Mouse (Mus musculus) cerebellum, postnatal 14 days (tissue): Measurements from ENCODE around the gene Casq1.
A peak's percentile ranks its signal among the peaks of the same experiment; 100 is the strongest.

Experiments used
- DNase-seq, 2 experiments: peaks; one replicate each; pipeline ENCODE4 v3.0.0; 2021; ENCODE audit warnings: mixed read lengths in 2 of 2

Casq1 gene

DNA sequence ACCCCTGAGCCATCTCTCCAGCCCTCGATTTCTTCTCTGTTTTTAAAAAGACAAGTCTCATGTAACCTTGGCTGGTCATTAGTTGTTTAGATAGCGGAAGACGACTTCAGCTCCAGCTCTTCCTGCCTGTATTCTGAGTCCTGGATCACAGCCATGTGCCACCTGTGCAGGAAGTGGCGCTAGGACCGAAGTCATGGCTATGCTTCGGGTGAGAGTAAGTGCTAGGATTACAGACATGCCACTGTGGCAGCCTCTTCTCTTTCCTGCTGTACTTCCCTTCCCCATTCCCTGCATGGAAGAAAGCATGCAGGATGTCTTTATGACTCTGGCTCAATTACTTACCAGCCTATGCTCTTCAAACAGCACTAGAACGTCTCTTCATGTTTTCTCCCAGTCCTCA is 40.6 kb downstream of the Casq1 start:
- peak; percentile 41 to 46 for DNase-seq

DNA sequence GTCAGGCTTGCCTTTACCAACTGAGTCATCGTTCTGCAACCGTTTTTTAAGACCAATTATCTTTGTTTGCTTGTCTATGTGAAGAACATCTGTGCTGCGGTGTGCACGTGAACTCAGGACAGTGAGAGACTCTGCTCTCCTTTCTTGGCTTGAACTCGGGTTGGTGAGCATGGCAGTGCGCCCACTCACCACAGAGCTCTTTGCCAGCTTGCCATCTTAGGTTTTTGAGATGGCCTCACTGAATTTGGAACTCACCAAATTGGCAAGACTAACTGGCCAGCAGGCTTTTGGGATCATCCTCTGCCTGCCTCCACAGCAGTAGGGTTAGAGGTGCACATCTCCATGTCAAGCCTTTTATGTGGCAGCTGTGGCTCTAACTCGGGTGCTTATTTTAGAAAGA is 41.9 kb downstream of the Casq1 start:
- peak in 1 of 2 experiments; percentile 36 for DNase-seq

GRCm38 (mm10) chr1:172173181-172173580 is 46.5 kb downstream of the Casq1 start:
- DNase-seq = no peak

DNA sequence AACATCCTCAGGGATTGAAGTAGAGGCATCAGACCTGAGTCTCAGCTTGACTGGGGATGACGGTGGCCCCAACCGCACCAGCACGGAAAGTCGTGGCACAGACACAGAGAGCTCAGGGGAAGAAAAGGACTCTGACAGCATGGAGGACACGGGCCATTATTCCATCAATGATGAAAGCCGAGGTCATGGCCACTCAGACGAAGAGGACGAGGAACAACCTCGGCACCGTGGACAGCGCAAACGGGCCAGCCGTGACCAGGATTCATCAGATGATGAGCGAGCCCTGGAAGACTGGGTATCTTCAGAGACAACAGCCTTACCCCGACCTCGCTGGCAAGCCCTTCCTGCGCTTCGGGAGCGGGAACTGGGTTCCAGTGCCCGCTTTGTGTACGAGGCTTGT is 47.3 kb downstream of the Casq1 start:
- no peak for DNase-seq

- DNase-seq = no peak
These were observed 49.9 kb downstream of the Casq1 start for GRCm38 (mm10) chr1:172169809-172170208.

DNA sequence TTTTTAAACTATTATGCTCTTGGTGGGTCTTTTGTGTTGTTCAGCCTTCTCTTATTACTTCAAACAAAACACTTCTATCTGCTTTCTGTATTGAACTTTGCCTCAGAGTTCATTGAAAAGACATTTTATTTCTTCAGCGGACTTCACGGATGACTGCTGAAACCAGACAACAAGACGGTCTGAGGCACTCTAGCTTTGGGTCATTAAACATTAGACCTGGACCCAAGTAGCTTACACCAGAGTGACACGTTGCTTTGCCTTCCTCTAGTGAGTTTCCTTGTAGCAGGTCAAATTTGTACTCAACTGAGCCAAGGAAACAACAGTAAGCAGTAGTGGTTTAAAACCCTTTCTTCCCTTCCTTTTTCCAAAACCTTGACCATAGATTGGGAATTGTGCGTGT is 51.8 kb downstream of the Casq1 start:
- no peak for DNase-seq

- no peak for DNase-seq
These were observed 56.7 kb downstream of the Casq1 start for GRCm38 (mm10) chr1:172162959-172163358.

DNA sequence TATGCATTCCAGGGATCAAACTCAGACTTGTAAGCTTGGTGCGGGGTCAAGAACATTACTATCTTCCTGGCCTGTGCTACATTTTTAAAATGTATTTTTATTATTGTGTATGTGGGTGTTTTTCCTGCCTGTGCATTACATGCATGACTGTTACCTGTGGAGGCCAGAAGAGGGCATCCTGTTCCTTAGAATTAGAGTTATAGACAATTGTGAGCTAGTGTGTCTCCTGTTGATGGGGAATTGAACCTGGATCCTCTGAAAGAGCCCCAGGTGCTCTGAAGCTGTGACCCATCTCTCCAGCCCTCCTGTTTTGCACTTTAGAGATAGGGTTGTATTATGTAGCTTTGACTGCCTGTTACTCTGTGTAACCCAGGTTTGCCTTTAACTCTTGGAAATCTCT is 57.7 kb downstream of the Casq1 start:
- peak; percentile 60 to 62 for DNase-seq

DNA sequence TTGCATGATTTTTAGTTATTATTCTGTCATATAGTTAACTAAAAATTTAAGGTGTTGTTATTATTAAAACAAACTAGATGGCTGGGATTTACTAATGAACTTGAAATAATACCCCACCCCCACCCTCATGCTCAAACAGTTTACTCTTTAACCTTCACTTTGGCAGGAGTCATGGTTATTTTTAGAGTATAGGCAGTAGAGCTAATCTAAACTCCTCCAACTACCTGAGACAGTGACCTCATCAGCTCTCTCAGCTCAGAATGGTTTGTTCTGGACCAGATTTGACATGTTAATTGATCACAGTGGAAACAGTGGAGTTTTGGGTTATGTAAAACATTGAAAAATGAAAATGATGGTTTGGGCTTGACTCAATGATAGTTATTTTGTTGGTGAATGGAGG is 59.2 kb downstream of the Casq1 start:
- DNase-seq = no peak

DNA sequence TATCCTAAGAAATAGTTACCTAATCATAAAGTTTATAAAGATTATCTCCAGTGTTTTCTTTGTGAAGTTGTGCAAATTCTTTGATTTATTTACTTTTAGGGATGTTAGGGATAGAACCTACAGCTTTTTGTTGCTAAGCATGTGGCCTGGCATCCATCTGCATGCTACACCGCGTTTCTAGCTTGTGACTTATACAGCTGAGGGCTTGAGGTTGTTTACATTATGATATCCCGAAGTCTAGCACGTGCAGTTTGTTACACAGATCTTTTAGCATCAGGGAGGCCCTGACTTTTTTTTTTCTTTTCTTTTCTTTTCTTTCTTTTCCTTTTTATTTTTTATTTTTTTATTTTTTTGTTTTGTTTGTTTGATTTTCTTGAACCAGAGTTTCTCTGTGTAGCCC is 59.7 kb downstream of the Casq1 start:
- DNase-seq = no peak
